ENCODE assay signal across 18 mouse cellular contexts in genomic region chr10:82898893-82899292, GRCm38 (mm10). TPM values are rescaled to one million over a fixed set of nuclear protein-coding genes. Genes with fewer than 3 reads are reported as not detected.
DNase-seq lines count a peak whose midpoint lies in the region; ATAC-seq and TF ChIP-seq lines count a peak whose summit lies in the region.
"Had no signal": no experiment of that assay in that cellular context is flagged by ENCODE, and none has a peak within 500 bp of the region (broad histone marks: within the 10 kb centered on the region; RNA-seq: fewer than 3 reads in every experiment).

No protein-coding gene starts in this region.

- H3K4me3 ChIP-seq in gastrocnemius, adult 2 months, result peak overlapping the region; percentile 29; the same call in 1 of the 2 replicates
- no peak overlapping the region for H3K4me3 ChIP-seq in liver, adult 2 months (ENCODE audit: insufficient read depth, low read depth, low read length)
- H3K4me3 ChIP-seq in liver, embryonic 12.5 days, result no peak overlapping the region
- H3K4me3 ChIP-seq in ES-Bruce4 (ENCODE audit: low read depth, low read length), result no peak overlapping the region
- H3K4me3 ChIP-seq in heart, embryonic 15.5 days, result no peak overlapping the region
- H3K4me3 ChIP-seq: erythroblast, embryonic 14.5 days; forebrain, embryonic 15.5 days; midbrain, embryonic 13.5 days had no signal

- no peaks in the 10 kb centered on the region for H3K79me2 ChIP-seq in liver, adult 2 months (ENCODE audit: control insufficient read depth, insufficient read depth, low read length)

- H3K4me2 ChIP-seq in liver, embryonic 12.5 days, result no peak overlapping the region
- H3K4me2 ChIP-seq in heart, embryonic 15.5 days, result 0 out of 2 replicates have a peak overlapping the region, but pooled peaks have one; percentile 33
- H3K4me2 ChIP-seq: forebrain, embryonic 15.5 days; hindbrain, embryonic 14.5 days; midbrain, embryonic 13.5 days had no signal

- peaks cover 17% of the 10 kb centered on the region; the same call in 1 of the 2 replicates for H3K36me3 ChIP-seq in liver, adult 2 months (ENCODE audit: control insufficient read depth, insufficient read depth, low read length)
- H3K36me3 ChIP-seq in liver, embryonic 12.5 days, result peaks cover 46% of the 10 kb centered on the region
- H3K36me3 ChIP-seq in ES-Bruce4 (ENCODE audit: control insufficient read depth, insufficient read depth, low read length, poor library complexity, severe bottlenecking), result peaks cover 26% of the 10 kb centered on the region
- peaks cover 31% of the 10 kb centered on the region for H3K36me3 ChIP-seq in heart, embryonic 15.5 days

- H3K27ac ChIP-seq in gastrocnemius, adult 2 months, result peak overlapping the region; percentile 84
- H3K27ac ChIP-seq in liver, adult 2 months (replicated peaks; ENCODE audit: insufficient read depth, low read depth, low read length), result no peak overlapping the region
- no peak overlapping the region; the same call in 1 of the 2 replicates for H3K27ac ChIP-seq in liver, embryonic 12.5 days
- H3K27ac ChIP-seq in ES-Bruce4 (ENCODE audit: insufficient read depth, low read length), result peak overlapping the region; percentile 17; the same call in 1 of the 2 replicates
- H3K27ac ChIP-seq in heart, embryonic 15.5 days, result peak overlapping the region; percentile 61
- H3K27ac ChIP-seq: forebrain, embryonic 15.5 days; hindbrain, embryonic 14.5 days had no signal

- intact Hi-C loops in gastrocnemius, adult 2 months (cut with DNase I), result no loop called here

- ATAC-seq in liver, embryonic 12.5 days, result no peak
- peak; percentile 63 for ATAC-seq in heart, embryonic 15.5 days (replicated peaks; ENCODE audit: insufficient number of reproducible peaks, insufficient read depth, low FRiP score, low read depth)
- ATAC-seq in erythroid progenitor cell, adult 5-6 weeks (replicated peaks; ENCODE audit: low FRiP score, poor library complexity, severe bottlenecking), result no peak

- no peak for TF ChIP-seq EP300 in ES-Bruce4 (IDR thresholded peaks at IDR 0.05; ENCODE audit: insufficient read depth, low read depth, low read length)

- peak; percentile 61 for DNase-seq in gastrocnemius, adult 2 months
- DNase-seq in gastrocnemius, postnatal 10 days, result no peak
- DNase-seq in liver, adult 2 months (ENCODE audit: extremely low read depth, low read depth, low spot score), result peak; percentile 44
- DNase-seq in thymus, postnatal 0 days (ENCODE audit: low spot score), result no peak
- DNase-seq: adrenal gland, postnatal 14 days; cerebellum, adult 2 months; liver; spleen, adult 18-20 months; thymus, adult 2 months had no signal

- H3K27me3 ChIP-seq in liver, adult 2 months (ENCODE audit: control insufficient read depth, insufficient read depth, low read length), result no peaks in the 10 kb centered on the region
- H3K27me3 ChIP-seq in liver, embryonic 12.5 days (replicated peaks), result 0 out of 2 replicates have a peak, but pooled peaks cover 4% of the 10 kb centered on the region
- no peaks in the 10 kb centered on the region for H3K27me3 ChIP-seq in ES-Bruce4 (ENCODE audit: control insufficient read depth, insufficient read depth, low read length, poor library complexity, severe bottlenecking)
- H3K27me3 ChIP-seq in heart, embryonic 15.5 days, result no peaks in the 10 kb centered on the region
- H3K27me3 ChIP-seq: CH12.LX; forebrain, embryonic 15.5 days; midbrain, embryonic 13.5 days had no signal

- TF ChIP-seq POLR2A in liver, adult 2 months (IDR thresholded peaks at IDR 0.05; ENCODE audit: extremely low read depth, insufficient read depth, low read length), result no peak
- TF ChIP-seq POLR2A in ES-Bruce4 (IDR thresholded peaks at IDR 0.05; ENCODE audit: insufficient read depth, low read length), result no peak

- no peak for TF ChIP-seq CTCF in gastrocnemius, adult 2 months (IDR thresholded peaks at IDR 0.05)
- TF ChIP-seq CTCF in liver, adult 2 months (IDR thresholded peaks at IDR 0.05; ENCODE audit: low read depth, low read length), result no peak
- TF ChIP-seq CTCF in ES-Bruce4 (IDR thresholded peaks at IDR 0.05; ENCODE audit: low read depth, low read length), result no peak

- H3K9me3 ChIP-seq in liver, embryonic 12.5 days (replicated peaks), result no peaks in the 10 kb centered on the region
- no peaks in the 10 kb centered on the region for H3K9me3 ChIP-seq in ES-Bruce4 (replicated peaks; ENCODE audit: control insufficient read depth, insufficient read depth, low read length, poor library complexity, severe bottlenecking)
- no peaks in the 10 kb centered on the region for H3K9me3 ChIP-seq in heart, embryonic 15.5 days (replicated peaks)
- H3K9me3 ChIP-seq: forebrain, embryonic 15.5 days; midbrain, embryonic 13.5 days had no signal

- H3K4me1 ChIP-seq in liver, adult 2 months (ENCODE audit: control insufficient read depth, insufficient read depth, low read length), result no peaks in the 10 kb centered on the region; the same call in 1 of the 2 replicates
- H3K4me1 ChIP-seq in liver, embryonic 12.5 days, result peaks cover 26% of the 10 kb centered on the region
- H3K4me1 ChIP-seq in ES-Bruce4 (ENCODE audit: control insufficient read depth, insufficient read depth, low read length), result no peaks in the 10 kb centered on the region
- peaks cover 27% of the 10 kb centered on the region for H3K4me1 ChIP-seq in heart, embryonic 15.5 days (replicated peaks)

- WGBS in liver, adult 2 months, result 36% methylated on average over 7 of the region's 7 CpGs
- 55% methylated on average over 7 of the region's 7 CpGs for WGBS in liver, embryonic 12.5 days (ENCODE audit: insufficient replicate concordance)
- 32% methylated on average over 7 of the region's 7 CpGs for WGBS in heart, embryonic 15.5 days

- H3K9ac ChIP-seq in liver, adult 2 months (ENCODE audit: low read depth, low read length), result no peak overlapping the region
- H3K9ac ChIP-seq in liver, embryonic 12.5 days, result no peak overlapping the region
- H3K9ac ChIP-seq in ES-Bruce4 (ENCODE audit: low read depth, poor library complexity, severe bottlenecking), result no peak overlapping the region
- no peak overlapping the region for H3K9ac ChIP-seq in heart, embryonic 15.5 days
- H3K9ac ChIP-seq: forebrain, embryonic 15.5 days; hindbrain, embryonic 14.5 days; midbrain, embryonic 13.5 days had no signal

RNA-seq across cellular contexts. Expression of gene Eid3, which starts 32.5 kb away (rescaled TPM):
- 1 to 10 TPM in 1 of 2 experiments, under 1 TPM in 1; 0.59 to 2.5 TPM for total RNA-seq in gastrocnemius, adult 2 months (2021)
- 1 to 10 TPM in 1 of 2 experiments, under 1 TPM in 1; 0.78 to 2.3 TPM for total RNA-seq in gastrocnemius, postnatal 10 days (2021)
- total RNA-seq in liver, adult 2 months (2014; rRNA removed), result 2.1 and 2.3 TPM in 2 replicates
- polyA plus RNA-seq in liver, adult 2 months (2012; rRNA removed), result 0.26 and 0.50 TPM in 2 replicates
- polyA plus RNA-seq in liver, embryonic 12.5 days (2016; fragmentation: Nextera tagmentation; extraction: Ambion mirVana), result 0.19 and 0.39 TPM in 2 replicates
- polyA plus RNA-seq in ES-Bruce4 (2011; ENCODE audit: insufficient read depth, insufficient read length, low read depth, missing spikeins), result 12.7 and 13.9 TPM in 2 replicates
- 0.15 and 0.42 TPM in 2 replicates for polyA plus RNA-seq in heart, embryonic 15.5 days (2015; fragmentation: Nextera tagmentation; extraction: Ambion mirVana)
- 4.2 TPM in 1 of 2 replicates, not detected in the other for total RNA-seq in erythroid progenitor cell, adult 5-6 weeks (2015; ENCODE audit: low replicate concordance)
- total RNA-seq in erythroid progenitor cell, adult 5-6 weeks (2017; ENCODE audit: low replicate concordance), result 6.6 and 9.4 TPM in 2 replicates
- 0.19 and 0.27 TPM in 2 replicates for polyA plus RNA-seq in thymus, postnatal 0 days (2015; fragmentation: Nextera tagmentation; extraction: Ambion mirVana)

Comparison
In these comparisons a context has a peak if more than half of its experiments do, and no peak if none do; other contexts are left out.
1. DNase-seq: peak in gastrocnemius, adult 2 months (single experiment) and liver, adult 2 months (single experiment); none in gastrocnemius, postnatal 10 days (single experiment) and thymus, postnatal 0 days (single experiment).
2. H3K27ac ChIP-seq: peak in gastrocnemius, adult 2 months (single experiment), ES-Bruce4 (single experiment) and heart, embryonic 15.5 days (single experiment); none in liver, adult 2 months (single experiment) and liver, embryonic 12.5 days (single experiment).